Mouse (Mus musculus) liver, embryonic 14.5 days (tissue): ENCODE measurements at regions not wholly inside any gene's neighbourhood (a gene's known extent, or its start where the extent isn't known, plus 50 kb on each side); places are given as distances from the start of the nearest gene placed in this dataset.

Experiments used
- ATAC-seq: fragments of 200-750 bp; cut with Nextera tagmentation; 2 replicates; pipeline ENCODE4 v1.8.0; 2017; ENCODE audit warnings: moderate number of reproducible peaks, mild to moderate bottlenecking, moderate library complexity; ENCODE audit not compliant: insufficient read depth
- DNase-seq, 3 experiments: peaks; one replicate each; pipeline ENCODE4 v3.0.0-alpha.2; 2012 to 2013; ENCODE audit warnings: low read depth in 3 of 3, low spot score in 3 of 3
- H3K27ac ChIP-seq: fragments of 300-500 bp; sonication (generic); 2 replicates; pipeline ENCODE4 v1.5.1; 2014; ENCODE audit warnings: moderate library complexity, mild to moderate bottlenecking, control low read depth, inconsistent platforms
- H3K27me3 ChIP-seq: fragments of 300-500 bp; sonication (generic); 2 replicates; pipeline ENCODE4 v1.6.1; 2014; ENCODE audit warnings: mild to moderate bottlenecking, low read length, moderate library complexity; ENCODE audit not compliant: control insufficient read depth, insufficient read depth
- H3K36me3 ChIP-seq: fragments of 300-500 bp; sonication (generic); replicated peaks from 2 replicates; pipeline ENCODE4 v1.6.1; 2014; ENCODE audit warnings: low read depth; ENCODE audit not compliant: control insufficient read depth, insufficient read depth
- H3K4me1 ChIP-seq, 2 experiments: fragments of 200-500 bp in 1 of 2; fragments of 300-500 bp in 1 of 2; sonication (generic) in 1 of 2; replicated peaks; 2 replicates each; pipeline ENCODE4 v1.6.1; 2012 to 2014; ENCODE audit warnings: antibody characterized with exemption in 1 of 2, inconsistent platforms in 1 of 2, low read length in 1 of 2; ENCODE audit not compliant: control insufficient read depth in 2 of 2, insufficient read depth in 2 of 2
- H3K4me2 ChIP-seq: fragments of 300-500 bp; sonication (generic); 2 replicates; pipeline ENCODE4 v1.6.1; 2014; ENCODE audit warnings: low read depth, mild to moderate bottlenecking, control low read depth, moderate library complexity
- H3K4me3 ChIP-seq, 2 experiments: fragments of 200-500 bp in 1 of 2; fragments of 300-500 bp in 1 of 2; sonication (generic) in 1 of 2; 2 replicates each; pipeline ENCODE4 v1.5.1; 2012 to 2014; ENCODE audit warnings: low read depth in 2 of 2, low read length in 2 of 2, mild to moderate bottlenecking in 2 of 2, control low read depth in 1 of 2, inconsistent platforms in 1 of 2, moderate library complexity in 1 of 2; ENCODE audit not compliant: insufficient read depth in 1 of 2
- H3K9ac ChIP-seq: fragments of 300-500 bp; sonication (generic); replicated peaks from 2 replicates; pipeline ENCODE4 v1.6.1; 2014; ENCODE audit warnings: mild to moderate bottlenecking, control low read depth, moderate library complexity
- H3K9me3 ChIP-seq: fragments of 300-500 bp; sonication (generic); 2 replicates; pipeline ENCODE4 v1.6.1; 2016; ENCODE audit warnings: low read length, mixed read lengths; ENCODE audit not compliant: control insufficient read depth
- CTCF ChIP-seq: IDR thresholded peaks from 2 replicates; pipeline ENCODE4 v1.5.1; 2016; ENCODE audit warnings: antibody characterized with exemption, low read depth, control low read depth
- EP300 ChIP-seq: IDR thresholded peaks from 2 replicates; pipeline ENCODE4 v1.6.1; 2016; ENCODE audit warnings: antibody characterized with exemption, low read depth
- WGBS: fragments of 180-500 bp; shearing (Covaris S2); extraction: QIAGEN DNeasy Blood & Tissue Kit; methylation state at CpG from one replicate; pipeline ENCODE4 v1.1.7; 2014; ENCODE audit not compliant: insufficient replicate concordance; 5-methylcytosine and 5-hydroxymethylcytosine counted together

DNA sequence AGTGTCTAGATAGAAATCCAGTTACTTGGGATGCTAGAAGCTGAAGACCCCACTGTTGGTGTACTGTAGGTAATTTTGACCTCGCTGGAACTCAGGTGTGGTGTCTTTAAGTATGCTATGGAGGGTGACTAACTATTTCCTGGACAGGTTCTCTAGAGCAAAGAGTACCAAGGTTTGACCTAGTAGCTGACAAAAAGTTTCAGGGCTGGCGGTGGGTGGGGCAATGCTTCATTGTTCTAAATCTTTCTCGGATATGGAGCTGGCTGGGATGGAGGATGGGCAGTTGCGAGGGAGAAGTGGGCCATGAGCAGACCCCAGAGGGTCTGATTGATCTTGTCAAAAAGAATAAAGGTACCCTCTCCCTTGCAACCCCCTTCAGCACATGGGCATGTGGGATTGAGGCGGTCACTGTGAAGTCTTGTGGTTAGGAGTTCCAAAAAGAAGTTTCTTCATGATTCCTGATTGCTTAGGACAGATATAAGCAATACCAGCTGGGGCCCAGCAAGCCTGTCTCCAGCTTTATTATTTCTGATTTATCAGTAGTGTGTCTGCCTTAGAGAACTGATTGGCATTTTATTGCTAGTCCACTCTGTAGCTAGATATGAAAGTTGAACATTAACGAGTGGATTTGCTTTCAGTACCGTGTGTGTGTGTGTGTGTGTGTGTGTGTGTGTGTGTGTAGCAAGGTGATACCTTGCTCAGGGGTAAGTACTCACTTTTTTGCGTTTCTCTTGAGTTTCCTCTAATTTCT, 394.9 kb downstream of the Bcl11a start:
- 49% methylated on average over 8 of the region's 8 CpGs for WGBS
- Histone ChIP-seq H3K27me3 (no peaks in the 10 kb centered on the region), H3K4me2 (no peak overlapping the region), H3K27ac (no peak overlapping the region), H3K9me3 (no peaks in the 10 kb centered on the region), H3K36me3 (no peaks in the 10 kb centered on the region), H3K4me3 (no peak overlapping the region), H3K4me1 (no peaks in the 10 kb centered on the region), H3K9ac (no peak overlapping the region)
- ATAC-seq (no peak), DNase-seq (no peak)
- TF ChIP-seq CTCF: no peak
- no peak for TF ChIP-seq EP300

DNA sequence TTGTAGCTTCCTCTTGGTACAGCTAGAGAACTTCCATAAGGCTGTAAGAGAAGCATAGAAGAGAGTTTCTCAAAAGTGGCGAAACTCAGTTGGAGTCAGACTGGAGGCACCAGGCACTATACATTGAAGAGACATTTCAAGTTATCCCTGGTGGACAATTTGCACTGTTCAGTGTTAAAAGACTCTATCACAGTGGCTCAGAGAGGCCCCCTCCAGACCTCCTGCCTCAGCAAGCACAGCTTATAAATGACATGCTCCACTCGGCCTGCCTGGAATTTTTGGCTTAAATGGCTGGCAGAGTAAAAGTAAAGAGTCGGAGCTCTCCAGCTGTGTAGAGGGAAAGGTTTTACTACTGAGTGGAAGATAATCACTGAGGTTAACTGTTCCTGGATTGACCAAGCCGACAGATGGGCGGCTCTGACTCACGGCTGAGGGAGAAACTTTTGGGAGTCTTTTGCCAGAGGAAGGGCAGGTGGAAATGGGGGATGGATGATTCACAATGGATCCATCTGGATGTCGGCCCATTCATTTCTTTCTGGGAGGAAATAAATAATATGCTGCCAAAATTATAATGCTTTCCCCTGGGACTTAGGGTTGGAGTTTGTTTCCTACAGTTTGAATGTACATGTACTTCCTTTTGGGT, 395.6 kb downstream of the Bcl11a start:
- H3K4me2 ChIP-seq: no peak overlapping the region
- no peak overlapping the region for H3K9ac ChIP-seq
- no peaks in the 10 kb centered on the region for H3K9me3 ChIP-seq
- no peaks in the 10 kb centered on the region for H3K36me3 ChIP-seq
- no peaks in the 10 kb centered on the region for H3K27me3 ChIP-seq
- H3K4me1 ChIP-seq: no peaks in the 10 kb centered on the region
- no peak for ATAC-seq
- no peak overlapping the region for H3K27ac ChIP-seq
- TF ChIP-seq EP300 (no peak), CTCF (no peak)
- DNase-seq: no peak
- 60% methylated on average over 7 of the region's 7 CpGs for WGBS
- no peak overlapping the region for H3K4me3 ChIP-seq

DNA sequence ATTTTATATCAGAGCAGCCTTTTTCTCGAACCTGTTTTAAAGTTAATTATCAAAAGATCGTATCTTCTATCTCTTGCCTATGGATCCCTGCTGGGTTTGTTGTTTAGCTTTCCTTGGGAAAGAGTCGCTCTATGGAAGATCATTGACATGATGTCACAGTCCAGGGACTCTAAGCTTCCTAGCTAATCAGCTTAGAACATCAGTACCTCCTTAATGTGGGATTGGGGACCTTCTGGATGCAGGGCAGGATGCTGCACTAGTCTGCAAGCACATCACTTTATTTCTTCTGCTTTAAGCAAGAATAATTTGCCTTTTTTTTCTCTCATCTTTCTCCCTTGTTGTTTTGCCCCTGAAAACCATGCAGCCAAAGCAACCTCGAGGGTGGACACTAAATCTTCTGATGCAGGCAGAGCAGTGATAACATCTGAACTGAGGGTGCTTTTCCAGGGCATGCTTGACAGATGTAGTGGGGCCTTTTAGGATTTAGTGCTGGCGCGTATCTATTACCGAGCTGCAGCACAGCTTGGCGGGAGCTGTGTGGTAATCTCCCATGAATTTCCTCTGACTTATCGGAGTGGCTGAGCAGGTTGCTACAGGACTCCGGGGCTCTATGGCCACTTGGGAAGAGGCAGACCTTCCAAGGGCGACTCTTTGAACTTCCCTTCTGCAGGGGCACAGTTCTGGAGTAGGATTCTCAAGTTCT, 425.0 kb downstream of the Bcl11a start:
- Histone ChIP-seq H3K9ac (no peak overlapping the region), H3K27ac (no peak overlapping the region), H3K4me2 (no peak overlapping the region), H3K4me3 (no peak overlapping the region), H3K9me3 (no peaks in the 10 kb centered on the region), H3K27me3 (no peaks in the 10 kb centered on the region), H3K4me1 (no peaks in the 10 kb centered on the region), H3K36me3 (no peaks in the 10 kb centered on the region)
- WGBS: 34% methylated on average over 11 of the region's 11 CpGs
- DNase-seq: no peak
- no peak for TF ChIP-seq CTCF
- TF ChIP-seq EP300: no peak
- ATAC-seq: no peak

DNA sequence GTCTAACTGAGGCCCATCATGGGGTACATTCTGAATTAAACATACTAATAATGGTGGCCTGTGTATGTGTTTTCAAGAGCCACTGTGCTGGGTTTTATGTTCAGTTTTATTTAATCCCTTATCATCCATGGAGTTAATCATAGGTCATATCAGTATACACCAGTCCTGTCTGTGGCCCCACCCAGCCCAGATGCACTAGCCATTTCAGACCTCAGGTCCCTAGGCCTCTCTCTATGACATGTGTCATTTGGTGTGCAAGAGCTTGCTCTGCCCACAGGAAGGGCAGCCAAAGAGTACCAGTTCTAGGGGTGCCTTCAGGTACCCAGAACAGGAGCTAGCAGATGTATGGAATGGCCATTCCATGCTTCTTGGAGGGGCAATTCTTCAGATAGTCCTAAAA, 437.7 kb downstream of the Bcl11a start:
- Histone ChIP-seq H3K4me3 (no peak overlapping the region), H3K36me3 (no peaks in the 10 kb centered on the region), H3K4me1 (no peaks in the 10 kb centered on the region), H3K27ac (no peak overlapping the region), H3K9me3 (no peaks in the 10 kb centered on the region), H3K27me3 (no peaks in the 10 kb centered on the region), H3K4me2 (no peak overlapping the region), H3K9ac (no peak overlapping the region)
- TF ChIP-seq CTCF: no peak
- no peak for TF ChIP-seq EP300
- DNase-seq (no peak), ATAC-seq (peak; percentile 43; the same call in 1 of the 2 replicates)

DNA sequence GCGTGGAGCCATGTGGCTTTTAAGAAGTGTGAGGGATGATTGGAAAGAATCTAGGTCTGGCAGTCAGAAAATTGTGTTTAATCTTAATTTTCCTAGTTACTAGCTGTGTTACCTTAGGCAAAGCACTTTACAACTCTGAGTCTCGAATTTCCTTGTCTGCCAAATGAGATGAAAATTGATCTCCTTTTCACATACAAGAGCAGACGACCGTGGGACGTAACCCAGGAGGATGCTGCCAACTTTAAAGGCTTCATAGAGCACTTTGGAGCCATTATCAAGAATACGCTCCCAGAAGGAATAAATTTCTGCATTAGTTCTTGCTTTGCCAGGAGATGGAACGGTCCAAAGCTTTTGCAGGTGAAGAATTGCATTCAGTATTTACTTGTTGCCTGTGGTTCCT, 457.6 kb downstream of the Bcl11a start:
- Histone ChIP-seq H3K9me3 (no peaks in the 10 kb centered on the region), H3K4me2 (no peak overlapping the region), H3K27me3 (no peaks in the 10 kb centered on the region), H3K9ac (no peak overlapping the region), H3K4me3 (no peak overlapping the region), H3K4me1 (no peaks in the 10 kb centered on the region), H3K27ac (no peak overlapping the region), H3K36me3 (no peaks in the 10 kb centered on the region)
- WGBS: 59% methylated on average over 7 of the region's 7 CpGs
- ATAC-seq (no peak), DNase-seq (no peak)
- TF ChIP-seq CTCF: no peak
- no peak for TF ChIP-seq EP300
